Mouse (Mus musculus) liver, adult (tissue): ENCODE data around the gene Fcrl5.

Experiments used
- GATA4 ChIP-seq: IDR thresholded peaks from 2 replicates; pipeline ENCODE4 v1.6.1; 2014; ENCODE audit warnings: mild to moderate bottlenecking, low read length; ENCODE audit not compliant: insufficient replicate concordance

The Fcrl5 gene

GRCm38 (mm10) chr3:87546291-87546721 lies 110.7 kb downstream of the Fcrl5 start:
- no peak for TF ChIP-seq GATA4

GRCm38 (mm10) chr3:87549908-87550307 lies 114.3 kb downstream of the Fcrl5 start:
- TF ChIP-seq GATA4, result no peak
